Mouse (Mus musculus) liver, embryonic 13.5 days (tissue): ENCODE measurements around the gene Lelp1. TPM values are rescaled to one million over a fixed set of nuclear protein-coding genes. Genes with fewer than 3 reads are reported as not detected.

Source experiments
- ATAC-seq: fragments of 200-750 bp; cut with Nextera tagmentation; 2 replicates; pipeline ENCODE4 v1.8.0; 2017; ENCODE audit warnings: low read depth, mild to moderate bottlenecking, moderate number of reproducible peaks, moderate library complexity
- DNase-seq: peaks from one replicate; pipeline ENCODE4 v3.0.0; 2022
- H3K27ac ChIP-seq: fragments of 300-500 bp; sonication (generic); 2 replicates; pipeline ENCODE4 v1.5.1; 2015; ENCODE audit warnings: moderate library complexity, mild to moderate bottlenecking, inconsistent platforms
- H3K27me3 ChIP-seq: fragments of 300-500 bp; sonication (generic); 2 replicates; pipeline ENCODE4 v1.6.1; 2015; ENCODE audit warnings: mild to moderate bottlenecking, inconsistent platforms
- H3K36me3 ChIP-seq: fragments of 300-500 bp; sonication (generic); 2 replicates; pipeline ENCODE4 v1.6.1; 2015; ENCODE audit warnings: mild to moderate bottlenecking, inconsistent platforms
- H3K4me1 ChIP-seq: fragments of 300-500 bp; sonication (generic); replicated peaks from 2 replicates; pipeline ENCODE4 v1.6.1; 2015; ENCODE audit warnings: inconsistent platforms
- H3K4me2 ChIP-seq: fragments of 300-500 bp; sonication (generic); 2 replicates; pipeline ENCODE4 v1.6.1; 2015; ENCODE audit warnings: inconsistent platforms, mild to moderate bottlenecking, moderate library complexity
- H3K4me3 ChIP-seq: fragments of 300-500 bp; sonication (generic); replicated peaks from 2 replicates; pipeline ENCODE4 v1.5.1; 2015; ENCODE audit warnings: mild to moderate bottlenecking, inconsistent platforms
- H3K9ac ChIP-seq: fragments of 300-500 bp; sonication (generic); 2 replicates; pipeline ENCODE4 v1.6.1; 2015; ENCODE audit warnings: mild to moderate bottlenecking, inconsistent platforms
- H3K9me3 ChIP-seq: fragments of 300-500 bp; sonication (generic); replicated peaks from 2 replicates; pipeline ENCODE4 v1.6.1; 2016; ENCODE audit warnings: inconsistent platforms
- WGBS: fragments of 180-500 bp; shearing (Covaris S2); methylation state at CpG from one replicate; pipeline ENCODE4 v1.1.7; 2015; ENCODE audit not compliant: insufficient replicate concordance; 5-methylcytosine and 5-hydroxymethylcytosine counted together
- polyA plus RNA-seq: library from polyadenylated mRNA; unstranded; fragments of >200 nt; fragmentation: Nextera tagmentation; extraction: Ambion mirVana; gene quantifications from 2 replicates; pipeline ENCODE4 v1.2.1, GENCODE M21; 2015

The Lelp1 gene
- polyA plus RNA-seq: not detected in 2 replicates

DNA sequence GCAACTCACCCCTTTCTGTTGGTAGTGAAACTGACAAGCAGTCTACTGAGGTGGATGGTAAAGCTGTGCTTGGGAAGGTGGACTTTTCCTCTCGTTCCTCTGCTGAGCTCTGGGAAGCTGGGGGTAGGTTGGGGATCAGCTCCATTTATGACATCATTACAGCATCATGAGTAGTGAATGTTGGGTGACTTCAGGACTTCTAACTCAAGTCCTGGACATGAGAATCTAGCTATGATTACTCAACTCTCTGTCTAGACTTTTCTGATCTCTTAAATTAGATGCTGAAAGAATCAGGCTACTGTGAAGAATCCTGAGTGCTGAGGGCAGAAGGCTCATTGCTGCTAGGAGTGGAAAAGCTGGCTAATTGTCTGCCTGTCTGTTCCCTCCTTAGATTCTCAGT, at the start of gene Lelp1:
Gene Lelp1 (minus strand): TSS at position 101 of the 400 bp plus-strand sequence.
- no peaks in the 10 kb centered on the region for H3K27me3 ChIP-seq
- H3K4me1 ChIP-seq: no peaks in the 10 kb centered on the region
- 22% methylated on average over 1 of the region's 1 CpGs for WGBS
- H3K4me3 ChIP-seq: no peak within 1 kb of the TSS
- DNase-seq: no peak
- no peak within 1 kb of the TSS for H3K27ac ChIP-seq
- no peak for ATAC-seq
- no peaks in the 10 kb centered on the region for H3K36me3 ChIP-seq
- H3K9ac ChIP-seq: no peak within 1 kb of the TSS
- no peak within 1 kb of the TSS for H3K4me2 ChIP-seq
- H3K9me3 ChIP-seq: no peaks in the 10 kb centered on the region

DNA sequence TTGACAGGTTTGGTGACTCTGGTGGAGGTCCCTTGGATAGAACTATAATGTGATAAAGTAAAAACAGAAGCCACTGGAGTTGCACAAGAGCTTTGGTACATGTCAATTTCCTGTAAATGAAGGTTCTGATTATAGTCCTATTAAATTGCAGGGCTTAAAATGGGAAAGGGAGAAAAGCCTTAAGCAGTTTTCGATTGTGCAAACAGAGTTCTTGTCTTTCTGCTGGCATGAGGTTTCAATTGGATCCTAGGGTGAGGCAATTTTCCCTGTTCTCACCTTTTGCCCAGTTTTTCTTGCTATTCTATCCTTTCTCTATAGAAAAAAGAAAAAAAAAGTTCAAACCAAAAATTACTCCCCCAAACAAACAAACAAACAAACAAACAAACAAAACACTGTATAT, 34.3 kb upstream of the Lelp1 start:
- Histone ChIP-seq H3K27ac (no peak overlapping the region), H3K36me3 (no peaks in the 10 kb centered on the region), H3K4me1 (no peaks in the 10 kb centered on the region), H3K9me3 (no peaks in the 10 kb centered on the region), H3K4me2 (no peak overlapping the region), H3K9ac (no peak overlapping the region), H3K27me3 (no peaks in the 10 kb centered on the region), H3K4me3 (no peak overlapping the region)
- ATAC-seq (no peak), DNase-seq (no peak)
- WGBS: 44% methylated on average over 1 of the region's 1 CpGs

DNA sequence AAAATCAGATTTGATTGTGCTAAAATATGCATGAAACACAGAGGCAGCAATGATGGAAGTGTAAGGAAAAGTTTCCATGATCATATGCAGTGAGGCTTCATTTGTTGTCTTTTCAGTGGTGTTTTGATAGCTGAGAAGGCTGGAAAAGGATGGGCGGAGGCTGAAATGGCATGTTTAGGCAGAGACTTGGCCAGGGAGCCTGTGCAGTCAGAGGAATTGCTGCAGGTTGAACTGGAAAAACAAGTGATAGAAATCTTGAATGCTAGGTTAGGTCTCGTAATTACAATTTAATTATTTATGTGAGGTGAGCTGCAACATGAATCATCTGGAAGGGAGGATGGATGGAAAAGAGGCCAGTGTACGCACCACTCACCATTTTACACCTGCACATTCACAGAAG, 27.3 kb upstream of the Lelp1 start:
- no peaks in the 10 kb centered on the region for H3K9me3 ChIP-seq
- DNase-seq (no peak), ATAC-seq (no peak)
- no peaks in the 10 kb centered on the region for H3K27me3 ChIP-seq
- H3K9ac ChIP-seq: no peak overlapping the region
- H3K4me2 ChIP-seq: no peak overlapping the region
- H3K36me3 ChIP-seq: no peaks in the 10 kb centered on the region
- H3K4me3 ChIP-seq: no peak overlapping the region
- no peak overlapping the region for H3K27ac ChIP-seq
- no peaks in the 10 kb centered on the region for H3K4me1 ChIP-seq
- 70% methylated on average over 3 of the region's 3 CpGs for WGBS

DNA sequence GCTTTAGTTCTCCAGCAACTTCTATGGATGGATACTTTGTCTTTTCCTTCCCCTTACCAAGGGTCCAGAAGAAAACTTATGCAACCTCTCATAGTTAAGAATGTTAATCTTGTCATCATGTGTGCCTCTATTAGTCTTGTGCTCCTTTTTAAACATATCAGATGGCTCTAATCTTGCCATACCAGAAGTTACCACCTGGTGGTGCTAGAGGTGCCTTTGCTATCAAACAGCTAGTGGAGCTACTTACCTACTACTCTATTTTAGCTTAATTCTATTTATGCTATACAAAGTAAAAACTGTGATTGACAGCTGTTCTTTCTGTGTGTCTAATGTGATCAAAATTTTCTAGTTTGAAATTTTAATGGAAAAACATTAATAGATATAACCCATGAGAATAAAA, 10.8 kb upstream of the Lelp1 start:
- Histone ChIP-seq H3K4me3 (no peak overlapping the region), H3K9me3 (no peaks in the 10 kb centered on the region), H3K27me3 (no peaks in the 10 kb centered on the region), H3K4me2 (no peak overlapping the region), H3K36me3 (no peaks in the 10 kb centered on the region), H3K27ac (no peak overlapping the region), H3K4me1 (no peaks in the 10 kb centered on the region), H3K9ac (no peak overlapping the region)
- ATAC-seq (no peak), DNase-seq (no peak)

DNA sequence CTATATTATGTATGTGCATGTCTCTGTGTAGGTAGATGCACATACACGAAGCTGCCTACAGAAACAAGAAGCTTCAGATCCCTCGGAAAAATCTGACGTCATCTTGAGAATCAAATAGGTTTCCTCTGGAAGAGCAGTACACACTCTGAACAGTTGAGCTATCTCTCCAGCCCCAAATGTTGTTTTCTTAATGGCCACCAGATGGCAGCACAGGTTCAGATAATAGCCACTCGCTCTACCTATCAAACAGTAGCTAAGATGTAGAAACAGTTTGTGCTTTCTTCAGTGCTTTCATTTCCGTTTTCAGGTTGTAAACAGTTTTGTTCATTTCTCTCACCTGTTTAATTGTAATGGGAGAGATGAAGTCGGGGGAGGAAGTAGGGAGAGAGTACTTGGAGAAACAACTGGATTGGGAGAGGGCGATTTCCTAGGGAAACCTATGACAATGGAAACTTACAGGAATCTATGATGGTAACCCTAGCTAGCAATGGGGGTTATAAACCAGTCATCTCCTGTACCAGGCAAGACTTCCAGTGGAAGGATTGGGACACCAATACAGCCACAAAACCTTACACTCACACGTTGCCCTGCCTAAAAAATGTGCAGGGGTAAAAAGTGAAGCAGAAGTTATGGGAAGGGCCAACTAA, 8.2 kb upstream of the Lelp1 start:
- no peak overlapping the region for H3K4me2 ChIP-seq
- H3K27me3 ChIP-seq: no peaks in the 10 kb centered on the region
- H3K36me3 ChIP-seq: no peaks in the 10 kb centered on the region
- no peak overlapping the region for H3K9ac ChIP-seq
- ATAC-seq (no peak), DNase-seq (no peak)
- H3K4me3 ChIP-seq: no peak overlapping the region
- 16% methylated on average over 8 of the region's 8 CpGs for WGBS
- H3K9me3 ChIP-seq: no peaks in the 10 kb centered on the region
- no peak overlapping the region for H3K27ac ChIP-seq
- no peaks in the 10 kb centered on the region for H3K4me1 ChIP-seq

DNA sequence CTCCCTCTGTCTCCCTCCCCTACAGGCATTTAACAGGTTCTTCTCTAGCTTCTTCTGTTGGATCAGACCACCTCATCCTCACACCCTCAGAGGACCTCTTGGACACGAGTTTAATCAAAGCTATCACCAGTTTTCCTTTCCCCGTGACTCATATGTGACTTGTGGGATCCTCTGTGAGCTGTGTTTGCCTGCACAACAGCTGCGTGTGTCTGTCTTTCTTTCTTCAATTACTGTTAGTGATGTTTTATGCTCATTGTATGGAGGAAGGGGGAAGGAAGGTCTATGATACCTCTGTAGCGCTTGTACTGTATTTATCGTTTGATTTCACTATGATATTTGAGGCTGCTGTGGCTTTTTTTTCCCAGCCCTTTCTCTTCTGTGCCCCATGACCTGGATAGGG, 5.4 kb upstream of the Lelp1 start:
- Histone ChIP-seq H3K27me3 (no peaks in the 10 kb centered on the region), H3K36me3 (no peaks in the 10 kb centered on the region), H3K4me3 (no peak overlapping the region), H3K4me1 (no peaks in the 10 kb centered on the region), H3K9me3 (no peaks in the 10 kb centered on the region), H3K27ac (no peak overlapping the region), H3K4me2 (no peak overlapping the region), H3K9ac (no peak overlapping the region)
- no peak for DNase-seq
- ATAC-seq: no peak
- WGBS: 54% methylated on average over 5 of the region's 5 CpGs

DNA sequence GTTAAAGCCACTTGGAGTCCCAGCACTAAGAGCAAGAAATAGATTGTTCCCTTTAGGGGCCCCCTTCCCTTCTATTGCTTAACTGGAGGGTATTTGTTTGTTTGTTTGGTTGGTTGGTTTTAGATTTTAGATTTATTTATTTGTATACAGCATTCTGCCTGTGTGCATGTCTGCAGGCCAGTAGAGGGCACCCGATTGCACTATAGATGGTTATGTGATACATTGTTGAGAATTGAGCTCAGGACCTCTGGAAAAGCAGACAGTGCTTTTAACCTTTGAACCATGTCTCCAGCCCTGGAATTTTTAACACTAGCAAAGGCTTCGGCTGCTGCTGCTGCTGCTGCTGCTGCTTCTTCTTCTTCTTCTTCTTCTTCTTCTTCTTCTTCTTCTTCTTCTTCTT, 4.9 kb upstream of the Lelp1 start:
- Histone ChIP-seq H3K4me2 (no peak overlapping the region), H3K9ac (no peak overlapping the region), H3K9me3 (no peaks in the 10 kb centered on the region), H3K4me3 (no peak overlapping the region), H3K4me1 (no peaks in the 10 kb centered on the region), H3K36me3 (no peaks in the 10 kb centered on the region), H3K27ac (no peak overlapping the region), H3K27me3 (no peaks in the 10 kb centered on the region)
- 34% methylated on average over 2 of the region's 2 CpGs for WGBS
- DNase-seq (no peak), ATAC-seq (no peak)

DNA sequence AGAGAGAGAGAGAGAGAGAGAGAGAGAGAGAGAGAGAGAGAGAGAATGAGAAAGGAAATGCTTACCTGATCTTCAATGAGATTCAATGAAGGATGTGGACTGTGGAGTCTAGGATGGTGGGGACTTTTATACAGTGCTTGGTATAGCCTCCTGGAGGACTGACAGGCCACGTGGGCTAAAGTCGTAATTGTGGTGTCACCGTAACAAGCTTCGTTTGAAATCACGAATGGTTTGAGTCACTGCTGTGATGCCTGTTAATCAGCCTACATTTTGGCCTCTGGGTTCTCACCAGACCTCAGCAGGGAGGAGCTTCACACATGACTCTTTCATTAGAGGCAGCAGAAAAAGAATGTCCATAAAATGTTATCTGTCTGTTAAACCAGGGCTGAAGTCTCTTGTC, 18.7 kb downstream of the Lelp1 start, which contains the start of gene Prr9:
Gene Prr9 (minus strand): TSS at position 101 of the 400 bp plus-strand sequence.
- Histone ChIP-seq H3K4me3 (no peak within 1 kb of the TSS), H3K27me3 (no peaks in the 10 kb centered on the region), H3K4me1 (no peaks in the 10 kb centered on the region), H3K9ac (no peak within 1 kb of the TSS), H3K4me2 (no peak within 1 kb of the TSS), H3K36me3 (no peaks in the 10 kb centered on the region), H3K27ac (no peak within 1 kb of the TSS), H3K9me3 (no peaks in the 10 kb centered on the region)
- DNase-seq: no peak
- WGBS: 61% methylated on average over 5 of the region's 5 CpGs
- ATAC-seq: no peak

DNA sequence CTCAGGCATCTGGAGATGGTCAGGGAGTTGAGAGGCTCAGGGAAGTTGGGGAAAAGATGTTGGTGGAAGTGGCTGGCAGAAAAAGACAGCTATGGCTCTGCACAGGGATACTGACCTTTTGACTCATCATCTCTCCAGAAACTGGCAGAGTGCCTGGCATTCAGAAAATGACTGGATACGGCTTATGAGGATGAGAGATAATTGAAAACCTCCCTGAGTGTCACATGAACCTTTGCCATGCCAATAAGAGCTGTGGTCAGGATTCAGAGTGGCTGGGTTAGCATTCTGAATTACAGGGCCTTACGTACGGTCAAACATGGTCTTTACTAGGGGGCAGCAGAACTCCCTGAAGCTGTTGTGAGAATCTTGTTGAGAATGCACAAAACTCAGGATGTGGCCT, 21.6 kb downstream of the Lelp1 start:
- Histone ChIP-seq H3K4me3 (no peak overlapping the region), H3K27ac (no peak overlapping the region), H3K9me3 (no peaks in the 10 kb centered on the region), H3K9ac (no peak overlapping the region), H3K36me3 (no peaks in the 10 kb centered on the region), H3K27me3 (no peaks in the 10 kb centered on the region), H3K4me2 (no peak overlapping the region), H3K4me1 (no peaks in the 10 kb centered on the region)
- WGBS: 75% methylated on average over 3 of the region's 3 CpGs
- DNase-seq (no peak), ATAC-seq (no peak)

DNA sequence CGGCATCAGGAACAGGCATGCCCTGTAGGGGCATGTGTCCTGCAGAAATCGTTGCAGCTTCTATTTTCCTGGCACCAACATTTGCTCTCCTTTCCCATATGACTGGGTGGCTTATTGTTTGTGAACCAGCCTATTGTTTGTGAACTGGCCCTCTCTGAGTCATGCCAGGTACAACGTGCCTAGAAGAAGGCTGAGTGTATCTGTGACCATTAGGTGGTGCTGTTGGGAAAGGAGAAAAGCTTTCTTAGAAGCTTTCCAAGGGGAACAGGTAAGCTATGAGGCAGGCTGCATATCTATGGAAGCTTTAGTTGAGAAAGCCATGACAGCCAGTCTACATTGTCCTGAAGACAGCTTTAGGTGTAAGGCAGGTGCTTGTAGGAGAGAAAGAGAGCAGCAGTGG, 24.6 kb downstream of the Lelp1 start:
- ATAC-seq: no peak
- Histone ChIP-seq H3K36me3 (no peaks in the 10 kb centered on the region), H3K9me3 (no peaks in the 10 kb centered on the region), H3K27me3 (no peaks in the 10 kb centered on the region), H3K9ac (no peak overlapping the region), H3K4me3 (no peak overlapping the region), H3K27ac (no peak overlapping the region), H3K4me2 (no peak overlapping the region), H3K4me1 (no peaks in the 10 kb centered on the region)
- WGBS: 17% methylated on average over 3 of the region's 3 CpGs
- no peak for DNase-seq

DNA sequence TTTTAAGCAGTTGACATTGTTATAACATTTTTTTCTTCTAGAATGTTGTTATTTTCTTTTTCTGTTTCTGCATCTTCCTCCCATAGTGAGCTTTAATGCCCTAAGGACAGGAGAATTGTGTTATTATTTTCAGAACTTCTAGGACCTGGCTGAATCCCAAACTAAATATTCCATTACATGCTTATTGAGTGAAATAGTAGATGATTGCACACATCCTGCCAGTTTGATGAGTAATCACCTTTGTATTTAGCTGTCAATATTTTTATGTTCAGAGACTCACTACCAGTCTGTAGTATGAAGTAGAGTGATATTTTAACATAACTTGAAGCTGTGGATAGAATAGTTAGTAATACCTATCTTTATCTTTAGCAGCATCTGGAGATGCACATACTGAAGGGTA, 31.0 kb downstream of the Lelp1 start:
- no peak for DNase-seq
- H3K4me3 ChIP-seq: no peak overlapping the region
- no peaks in the 10 kb centered on the region for H3K36me3 ChIP-seq
- H3K27ac ChIP-seq: no peak overlapping the region
- H3K4me1 ChIP-seq: no peaks in the 10 kb centered on the region
- no peak for ATAC-seq
- no peak overlapping the region for H3K9ac ChIP-seq
- H3K9me3 ChIP-seq: no peaks in the 10 kb centered on the region
- no peaks in the 10 kb centered on the region for H3K27me3 ChIP-seq
- no peak overlapping the region for H3K4me2 ChIP-seq

DNA sequence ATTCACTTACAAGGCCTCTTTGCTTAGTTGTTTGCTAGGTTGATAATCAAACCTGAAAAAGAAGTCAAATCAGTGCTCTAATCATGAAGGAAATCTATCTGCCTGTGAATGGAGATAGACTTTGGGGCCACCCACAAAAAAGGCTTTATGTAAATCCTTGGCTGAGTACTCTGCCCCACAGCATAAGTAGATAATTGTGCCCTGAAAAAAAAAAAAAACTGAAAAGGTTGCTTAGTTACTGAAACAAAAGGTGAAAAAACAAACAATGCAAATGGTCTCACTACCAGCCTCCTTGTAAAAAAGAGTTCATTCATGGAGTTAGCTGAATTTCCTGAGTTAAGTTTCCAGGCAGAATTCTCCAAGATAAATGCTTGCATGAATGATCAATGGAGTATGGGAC, 31.8 kb downstream of the Lelp1 start:
- Histone ChIP-seq H3K36me3 (no peaks in the 10 kb centered on the region), H3K4me1 (no peaks in the 10 kb centered on the region), H3K9ac (no peak overlapping the region), H3K4me2 (no peak overlapping the region), H3K4me3 (no peak overlapping the region), H3K9me3 (no peaks in the 10 kb centered on the region), H3K27me3 (no peaks in the 10 kb centered on the region), H3K27ac (no peak overlapping the region)
- DNase-seq: no peak
- no peak for ATAC-seq
